Mouse (Mus musculus) embryonic facial prominence, embryonic 11.5 days (tissue): Measurements from ENCODE around the gene Olfr1277. TPM values are rescaled to one million over a fixed set of nuclear protein-coding genes. Genes with fewer than 3 reads are reported as not detected.

Source experiments
- polyA plus RNA-seq: library from polyadenylated mRNA; unstranded; fragments of >200 nt; fragmentation: Nextera tagmentation; extraction: Ambion mirVana; gene quantifications from 2 replicates; pipeline ENCODE4 v1.2.1, GENCODE M21; 2014

Olfr1277 gene
- polyA plus RNA-seq, 1 experiment from 2014 or later, result not detected

Other genes starting within 250 kb of the Olfr1277 start
- gene Gm13941, start 168.1 kb downstream of the Olfr1277 start, polyA plus RNA-seq, result not detected in 2 replicates
- gene Gm15130, start 121.2 kb downstream of the Olfr1277 start, polyA plus RNA-seq, result not detected in 2 replicates
- not detected in 2 replicates for gene 4930430A15Rik, start 44.5 kb downstream of the Olfr1277 start, polyA plus RNA-seq
- gene Olfr1275, start 38.8 kb downstream of the Olfr1277 start, polyA plus RNA-seq, result not detected in 2 replicates
- not detected in 2 replicates for gene Olfr1276, start 19.6 kb downstream of the Olfr1277 start, polyA plus RNA-seq
- not detected in 2 replicates for gene Olfr1278, start 16.0 kb upstream of the Olfr1277 start, polyA plus RNA-seq
- not detected in 2 replicates for gene Olfr1279, start 26.5 kb upstream of the Olfr1277 start, polyA plus RNA-seq
- gene Olfr1280, start 39.9 kb upstream of the Olfr1277 start, polyA plus RNA-seq, result not detected in 2 replicates
- not detected in 2 replicates for gene Olfr1281, start 52.4 kb upstream of the Olfr1277 start, polyA plus RNA-seq
- gene Olfr1282, start 62.0 kb upstream of the Olfr1277 start, polyA plus RNA-seq, result not detected in 2 replicates
- gene Olfr1283, start 92.7 kb upstream of the Olfr1277 start, polyA plus RNA-seq, result not detected in 2 replicates
- not detected in 2 replicates for gene Olfr1284, start 101.4 kb upstream of the Olfr1277 start, polyA plus RNA-seq
- gene Olfr1286, start 149.0 kb upstream of the Olfr1277 start, polyA plus RNA-seq, result not detected in 2 replicates
- gene Olfr1287, start 175.0 kb upstream of the Olfr1277 start, polyA plus RNA-seq, result not detected in 2 replicates
- gene Olfr1288, start 200.0 kb upstream of the Olfr1277 start, polyA plus RNA-seq, result not detected in 2 replicates
- gene Olfr1289, start 206.7 kb upstream of the Olfr1277 start, polyA plus RNA-seq, result not detected in 2 replicates
- not detected in 2 replicates for gene Olfr1290, start 219.7 kb upstream of the Olfr1277 start, polyA plus RNA-seq
- not detected in 2 replicates for gene Olfr1291-ps1, start 223.1 kb upstream of the Olfr1277 start, polyA plus RNA-seq